Mouse (Mus musculus): ENCODE measurements at regions not wholly inside any gene's neighbourhood (a gene's known extent, or its start where the extent isn't known, plus 50 kb on each side); places are given as distances from the start of the nearest gene placed in this dataset.

DNA sequence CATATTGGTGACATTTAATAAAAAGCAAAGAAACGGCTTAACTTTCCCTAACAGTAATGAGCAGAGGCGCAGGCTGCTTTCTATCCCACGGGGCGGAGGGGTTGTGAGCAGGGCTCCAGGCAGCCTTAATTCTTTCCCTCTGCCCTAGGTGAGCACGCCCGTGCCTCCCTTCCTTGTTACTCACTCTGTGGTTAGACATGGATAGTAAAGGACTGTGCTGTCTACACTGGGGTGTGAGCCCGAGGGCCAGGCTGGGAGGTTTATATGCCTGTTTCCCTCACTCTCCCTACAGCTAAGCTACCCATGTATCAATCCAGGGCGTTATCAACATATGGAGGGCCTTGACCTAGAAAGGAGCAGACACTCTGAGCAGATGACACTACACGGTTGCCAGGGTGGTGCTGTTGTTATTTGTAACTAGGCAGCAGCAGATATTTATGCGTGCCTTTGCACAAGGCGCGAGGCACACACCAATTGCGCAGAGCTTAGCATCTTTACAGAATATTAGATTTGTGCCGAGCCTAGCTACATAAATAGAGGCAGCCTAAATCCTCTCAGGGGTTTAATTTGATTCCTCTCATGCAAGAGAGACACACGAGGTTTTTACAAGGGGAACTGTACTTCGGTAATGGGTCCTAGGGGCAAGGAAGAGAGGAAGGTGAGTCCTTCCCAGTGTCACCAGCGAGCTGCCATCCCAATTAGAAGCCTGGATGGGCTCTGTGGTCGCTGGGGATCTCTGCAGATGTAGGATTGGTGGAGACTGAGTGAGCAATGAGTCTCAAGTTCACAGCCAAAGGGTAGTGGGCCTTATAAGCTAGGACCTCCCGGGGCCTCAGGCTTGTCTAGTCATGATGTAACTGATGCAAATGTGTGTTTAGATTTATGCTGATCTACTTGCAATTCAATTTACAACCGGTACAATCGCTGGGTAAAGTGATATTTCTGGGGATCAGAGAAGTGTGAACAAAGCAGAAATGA, 278.6 kb upstream of the Kazn start:
- H3K27me3 ChIP-seq (ENCODE audit: insufficient read depth, low read length) = no peaks in the 10 kb centered on the region
- no peaks in the 10 kb centered on the region for H3K4me1 ChIP-seq (ENCODE audit: insufficient read depth, low read length)
- 70% methylated on average over 21 of the region's 21 CpGs for WGBS
- no peak overlapping the region for H3K27ac ChIP-seq (ENCODE audit: low read length)
- no peak overlapping the region for H3K4me3 ChIP-seq (ENCODE audit: low read length)
- no peak overlapping the region for H3K4me2 ChIP-seq (replicated peaks; ENCODE audit: low read depth, low read length)
- no peaks in the 10 kb centered on the region for H3K36me3 ChIP-seq (ENCODE audit: insufficient read depth, low read length)
- ATAC-seq (ENCODE audit: low FRiP score, low TSS enrichment) = no peak
- H3K9ac ChIP-seq (replicated peaks; ENCODE audit: low read length) = no peak overlapping the region
- no peaks in the 10 kb centered on the region for H3K9me3 ChIP-seq (ENCODE audit: low read length)

- no peak overlapping the region for H3K27ac ChIP-seq (ENCODE audit: low read length)
- H3K9ac ChIP-seq (replicated peaks; ENCODE audit: low read length) = no peak overlapping the region
- no peaks in the 10 kb centered on the region for H3K4me1 ChIP-seq (ENCODE audit: insufficient read depth, low read length)
- ATAC-seq (ENCODE audit: low FRiP score, low TSS enrichment) = no peak
- no peaks in the 10 kb centered on the region for H3K36me3 ChIP-seq (ENCODE audit: insufficient read depth, low read length)
- peaks cover 5% of the 10 kb centered on the region; the same call in 1 of the 2 replicates for H3K9me3 ChIP-seq (ENCODE audit: low read length)
- 91% methylated on average over 4 of the region's 4 CpGs for WGBS
- H3K27me3 ChIP-seq (ENCODE audit: insufficient read depth, low read length) = no peaks in the 10 kb centered on the region
- no peak overlapping the region for H3K4me3 ChIP-seq (ENCODE audit: low read length)
- H3K4me2 ChIP-seq (replicated peaks; ENCODE audit: low read depth, low read length) = no peak overlapping the region
Measured at GRCm38 (mm10) chr4:142514751-142515150, 275.6 kb upstream of the Kazn start.

DNA sequence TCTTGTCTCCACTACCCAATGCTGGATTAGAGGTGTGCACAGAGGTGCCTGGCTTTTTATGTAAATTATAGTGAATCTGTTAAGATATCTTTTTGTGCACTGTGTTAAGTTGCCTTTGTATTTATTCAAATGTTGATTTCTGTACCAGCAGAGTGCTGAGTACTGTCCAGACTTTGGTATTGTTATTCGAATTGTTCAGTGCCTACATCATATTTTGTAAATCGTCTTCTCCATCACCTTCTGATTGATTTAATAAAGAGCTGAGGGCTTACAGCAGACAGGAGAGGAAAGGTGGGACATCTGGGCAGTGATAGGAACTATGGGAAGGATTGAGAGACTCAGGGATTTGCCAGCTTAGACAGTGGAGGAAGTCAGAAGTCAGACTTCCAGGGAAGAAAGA, 270.2 kb upstream of the Kazn start:
- no peak overlapping the region for H3K27ac ChIP-seq (ENCODE audit: low read length)
- no peak overlapping the region for H3K9ac ChIP-seq (replicated peaks; ENCODE audit: low read length)
- peaks cover 5% of the 10 kb centered on the region; the same call in 1 of the 2 replicates for H3K9me3 ChIP-seq (ENCODE audit: low read length)
- no peak for ATAC-seq (ENCODE audit: low FRiP score, low TSS enrichment)
- WGBS = 92% methylated on average over 2 of the region's 2 CpGs
- H3K4me2 ChIP-seq (replicated peaks; ENCODE audit: low read depth, low read length) = no peak overlapping the region
- no peaks in the 10 kb centered on the region for H3K27me3 ChIP-seq (ENCODE audit: insufficient read depth, low read length)
- H3K4me3 ChIP-seq (ENCODE audit: low read length) = no peak overlapping the region
- no peaks in the 10 kb centered on the region for H3K36me3 ChIP-seq (ENCODE audit: insufficient read depth, low read length)
- H3K4me1 ChIP-seq (ENCODE audit: insufficient read depth, low read length) = no peaks in the 10 kb centered on the region

DNA sequence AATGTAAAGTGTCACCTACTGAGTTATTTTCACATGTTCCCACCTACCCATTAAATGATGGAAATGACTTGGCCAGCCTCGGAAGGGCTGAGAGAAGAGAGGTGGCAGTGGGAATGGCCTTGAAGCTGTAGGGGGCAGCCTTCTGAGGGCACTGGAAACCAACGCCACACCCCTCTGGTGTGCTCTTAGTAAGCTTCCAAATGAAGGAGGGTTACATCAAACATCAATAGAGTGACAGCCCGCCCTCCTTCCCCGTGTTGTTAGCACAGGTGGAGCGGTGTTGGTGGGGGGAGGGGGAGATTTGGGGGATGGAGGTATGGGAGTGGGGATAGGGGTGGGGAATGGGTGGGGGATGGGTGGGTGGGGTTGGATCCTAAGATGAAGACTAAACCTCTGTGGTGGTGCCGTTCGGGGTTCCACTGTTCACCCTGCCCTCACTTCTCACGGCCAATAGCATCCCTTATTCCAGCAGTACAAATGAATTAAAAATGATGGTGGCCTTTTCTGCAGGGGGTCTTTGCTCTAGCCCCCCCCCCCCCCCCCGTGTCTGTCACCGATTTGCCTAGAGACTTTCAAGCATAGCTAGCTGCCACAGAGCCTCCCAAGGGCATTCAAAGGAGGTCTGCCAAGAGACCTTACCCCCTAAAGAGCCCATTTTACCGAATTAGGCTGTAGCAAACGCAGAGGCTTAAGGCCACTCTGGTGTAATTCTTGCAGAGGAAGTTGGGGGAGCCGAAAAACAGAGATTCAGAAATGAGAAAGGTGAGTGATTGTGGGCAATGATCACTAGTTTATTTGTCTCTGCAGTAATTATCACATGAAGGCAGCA, 267.4 kb upstream of the Kazn start:
- Histone ChIP-seq H3K9me3 (ENCODE audit: low read length) (no peaks in the 10 kb centered on the region), H3K36me3 (ENCODE audit: insufficient read depth, low read length) (no peaks in the 10 kb centered on the region), H3K4me2 (replicated peaks; ENCODE audit: low read depth, low read length) (no peak overlapping the region), H3K4me1 (ENCODE audit: insufficient read depth, low read length) (no peaks in the 10 kb centered on the region), H3K27me3 (ENCODE audit: insufficient read depth, low read length) (no peaks in the 10 kb centered on the region), H3K27ac (ENCODE audit: low read length) (no peak overlapping the region), H3K4me3 (ENCODE audit: low read length) (no peak overlapping the region), H3K9ac (replicated peaks; ENCODE audit: low read length) (no peak overlapping the region)
- no peak for ATAC-seq (ENCODE audit: low FRiP score, low TSS enrichment)
- 18% methylated on average over 13 of the region's 13 CpGs for WGBS

DNA sequence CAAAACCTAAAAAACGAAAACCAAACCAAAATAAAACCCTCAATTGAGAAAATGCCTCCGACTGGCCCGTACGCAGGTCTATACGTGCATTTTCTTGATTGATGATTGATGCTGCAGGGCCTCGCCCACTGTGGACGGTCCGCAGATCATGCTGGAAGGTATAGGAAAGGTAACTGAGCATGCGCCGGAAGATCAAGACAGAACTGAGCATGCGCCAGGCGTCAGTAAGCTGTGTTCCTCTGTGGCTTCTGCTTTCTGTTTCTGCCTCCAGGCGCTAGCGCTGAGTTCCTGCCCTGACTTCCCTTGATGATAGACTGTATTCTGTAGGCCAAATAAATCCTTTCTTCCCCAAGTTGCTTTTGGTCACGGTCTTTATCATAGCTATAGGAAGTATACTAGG, 264.6 kb upstream of the Kazn start:
- 94% methylated on average over 15 of the region's 15 CpGs for WGBS
- no peak for ATAC-seq (ENCODE audit: low FRiP score, low TSS enrichment)

DNA sequence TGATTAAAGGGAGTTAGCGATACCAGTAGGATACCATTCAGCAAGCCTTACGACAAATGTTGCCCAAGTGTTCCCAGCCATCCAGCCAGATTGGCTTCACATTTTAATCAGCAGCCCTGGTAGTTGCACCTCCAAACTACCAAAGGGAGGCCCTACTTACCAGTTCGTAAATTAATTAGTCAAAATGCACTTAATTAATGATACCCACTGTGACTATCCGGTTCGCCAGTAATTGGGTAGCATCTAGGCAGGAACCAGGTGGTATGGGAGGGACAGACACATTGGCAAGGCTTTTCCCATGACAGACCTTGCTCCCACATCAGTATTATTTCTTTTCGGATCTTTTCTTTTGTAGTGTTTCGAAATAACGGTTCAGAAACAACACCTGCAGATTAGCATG, 262.0 kb upstream of the Kazn start:
- Histone ChIP-seq H3K27me3 (ENCODE audit: insufficient read depth, low read length) (no peaks in the 10 kb centered on the region), H3K4me3 (ENCODE audit: low read length) (no peak overlapping the region), H3K4me1 (ENCODE audit: insufficient read depth, low read length) (no peaks in the 10 kb centered on the region; the same call in 1 of the 2 replicates), H3K27ac (ENCODE audit: low read length) (no peak overlapping the region), H3K9me3 (ENCODE audit: low read length) (no peaks in the 10 kb centered on the region), H3K4me2 (replicated peaks; ENCODE audit: low read depth, low read length) (no peak overlapping the region), H3K36me3 (ENCODE audit: insufficient read depth, low read length) (no peaks in the 10 kb centered on the region), H3K9ac (replicated peaks; ENCODE audit: low read length) (no peak overlapping the region)
- 80% methylated on average over 8 of the region's 8 CpGs for WGBS
- no peak for ATAC-seq (ENCODE audit: low FRiP score, low TSS enrichment)

More for the DNA sequence above, 264.6 kb upstream of the Kazn start:
- Histone ChIP-seq H3K36me3 (ENCODE audit: insufficient read depth, low read length) (no peaks in the 10 kb centered on the region), H3K27me3 (ENCODE audit: insufficient read depth, low read length) (no peaks in the 10 kb centered on the region), H3K4me1 (ENCODE audit: insufficient read depth, low read length) (no peaks in the 10 kb centered on the region), H3K9me3 (ENCODE audit: low read length) (no peaks in the 10 kb centered on the region), H3K9ac (replicated peaks; ENCODE audit: low read length) (no peak overlapping the region), H3K4me3 (ENCODE audit: low read length) (no peak overlapping the region), H3K4me2 (replicated peaks; ENCODE audit: low read depth, low read length) (no peak overlapping the region), H3K27ac (ENCODE audit: low read length) (no peak overlapping the region)

DNA sequence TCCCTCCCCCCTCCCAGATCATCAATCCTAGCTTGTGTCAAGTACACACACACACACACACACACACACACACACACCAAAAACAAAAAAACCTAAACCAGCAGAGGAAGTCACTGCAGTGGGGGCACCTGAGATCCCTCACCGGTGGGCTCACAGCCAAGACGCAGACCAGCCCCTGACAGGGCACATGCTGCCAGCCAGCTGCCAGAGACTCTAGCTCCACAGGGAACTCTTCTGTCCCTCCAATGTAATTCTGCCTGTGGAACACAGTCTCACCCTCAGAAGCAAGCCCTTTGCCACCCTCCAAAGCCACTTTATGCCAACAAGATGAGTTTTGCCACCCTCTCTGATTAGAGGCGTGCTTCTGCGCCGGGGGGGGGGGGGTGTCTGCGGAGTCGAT, 261.3 kb upstream of the Kazn start:
- no peaks in the 10 kb centered on the region for H3K27me3 ChIP-seq (ENCODE audit: insufficient read depth, low read length)
- no peaks in the 10 kb centered on the region; the same call in 1 of the 2 replicates for H3K4me1 ChIP-seq (ENCODE audit: insufficient read depth, low read length)
- no peaks in the 10 kb centered on the region for H3K36me3 ChIP-seq (ENCODE audit: insufficient read depth, low read length)
- H3K4me3 ChIP-seq (ENCODE audit: low read length) = no peak overlapping the region
- H3K9ac ChIP-seq (replicated peaks; ENCODE audit: low read length) = no peak overlapping the region
- H3K4me2 ChIP-seq (replicated peaks; ENCODE audit: low read depth, low read length) = no peak overlapping the region
- WGBS = 67% methylated on average over 7 of the region's 7 CpGs
- no peaks in the 10 kb centered on the region for H3K9me3 ChIP-seq (ENCODE audit: low read length)
- no peak overlapping the region for H3K27ac ChIP-seq (ENCODE audit: low read length)
- no peak for ATAC-seq (ENCODE audit: low FRiP score, low TSS enrichment)

- ATAC-seq (ENCODE audit: low FRiP score, low TSS enrichment) = peak; percentile 88
- Histone ChIP-seq H3K36me3 (ENCODE audit: insufficient read depth, low read length) (no peaks in the 10 kb centered on the region), H3K4me3 (ENCODE audit: low read length) (no peak overlapping the region), H3K9ac (replicated peaks; ENCODE audit: low read length) (no peak overlapping the region), H3K27me3 (ENCODE audit: insufficient read depth, low read length) (no peaks in the 10 kb centered on the region), H3K9me3 (ENCODE audit: low read length) (no peaks in the 10 kb centered on the region), H3K4me2 (replicated peaks; ENCODE audit: low read depth, low read length) (peak overlapping the region; percentile 15; the same call in 1 of the 2 replicates), H3K4me1 (ENCODE audit: insufficient read depth, low read length) (no peaks in the 10 kb centered on the region; the same call in 1 of the 2 replicates), H3K27ac (ENCODE audit: low read length) (no peak overlapping the region)
- 41% methylated on average over 12 of the region's 12 CpGs for WGBS
Measured at GRCm38 (mm10) chr4:142496605-142497004, 257.4 kb upstream of the Kazn start.

- Histone ChIP-seq H3K36me3 (ENCODE audit: insufficient read depth, low read length) (no peaks in the 10 kb centered on the region), H3K4me3 (ENCODE audit: low read length) (no peak overlapping the region), H3K9me3 (ENCODE audit: low read length) (no peaks in the 10 kb centered on the region), H3K9ac (replicated peaks; ENCODE audit: low read length) (no peak overlapping the region), H3K4me1 (ENCODE audit: insufficient read depth, low read length) (no peaks in the 10 kb centered on the region; the same call in 1 of the 2 replicates), H3K4me2 (replicated peaks; ENCODE audit: low read depth, low read length) (no peak overlapping the region), H3K27ac (ENCODE audit: low read length) (no peak overlapping the region), H3K27me3 (ENCODE audit: insufficient read depth, low read length) (no peaks in the 10 kb centered on the region)
- ATAC-seq (ENCODE audit: low FRiP score, low TSS enrichment) = no peak
- WGBS = 41% methylated on average over 10 of the region's 10 CpGs
Measured at GRCm38 (mm10) chr4:142492926-142493492, 253.8 kb upstream of the Kazn start.

Measured in kidney, embryonic 16.5 days (tissue).